Mouse (Mus musculus) heart, postnatal 0 days (tissue): ENCODE measurements around the gene Dnm2. TPM values are rescaled to one million over a fixed set of nuclear protein-coding genes. Genes with fewer than 3 reads are reported as not detected.

Experiments used
- ATAC-seq: fragments of 200-750 bp; cut with Nextera tagmentation; 2 replicates; pipeline ENCODE4 v1.8.0; 2017; ENCODE audit warnings: low read depth, moderate number of reproducible peaks, moderate library complexity; ENCODE audit not compliant: insufficient read depth
- DNase-seq: peaks from one replicate; pipeline ENCODE4 v3.0.0-alpha.2; 2016; ENCODE audit warnings: low spot score
- H3K27ac ChIP-seq: fragments of 300-500 bp; sonication (generic); 2 replicates; pipeline ENCODE4 v1.5.1; 2014; ENCODE audit warnings: low read depth, mild to moderate bottlenecking
- H3K27me3 ChIP-seq: fragments of 300-500 bp; sonication (generic); 2 replicates; pipeline ENCODE4 v1.6.1; 2014; ENCODE audit warnings: low read length, mixed read lengths; ENCODE audit not compliant: control insufficient read depth, insufficient read depth
- H3K36me3 ChIP-seq: fragments of 300-500 bp; sonication (generic); replicated peaks from 2 replicates; pipeline ENCODE4 v1.6.1; 2014; ENCODE audit warnings: low read length, mixed read lengths; ENCODE audit not compliant: control insufficient read depth, insufficient read depth
- H3K4me1 ChIP-seq: fragments of 300-500 bp; sonication (generic); 2 replicates; pipeline ENCODE4 v1.6.1; 2014; ENCODE audit warnings: antibody characterized with exemption; ENCODE audit not compliant: control insufficient read depth, insufficient read depth
- H3K4me2 ChIP-seq: fragments of 300-500 bp; sonication (generic); 2 replicates; pipeline ENCODE4 v1.6.1; 2014; ENCODE audit warnings: low read depth, mild to moderate bottlenecking, low read length, moderate library complexity
- H3K4me3 ChIP-seq: fragments of 300-500 bp; sonication (generic); 2 replicates; pipeline ENCODE4 v1.5.1; 2014; ENCODE audit warnings: low read depth, low read length
- H3K9ac ChIP-seq: fragments of 300-500 bp; sonication (generic); replicated peaks from 2 replicates; pipeline ENCODE4 v1.6.1; 2014; ENCODE audit warnings: low read depth, low read length, mixed read lengths
- H3K9me3 ChIP-seq: fragments of 300-500 bp; sonication (generic); replicated peaks from 2 replicates; pipeline ENCODE4 v1.6.1; 2016; ENCODE audit warnings: low read length; ENCODE audit not compliant: control insufficient read depth
- CTCF ChIP-seq: IDR thresholded peaks from 2 replicates; pipeline ENCODE4 v1.5.1; 2016; ENCODE audit warnings: antibody characterized with exemption, control low read depth, low read depth
- EP300 ChIP-seq: IDR thresholded peaks from 2 replicates; pipeline ENCODE4 v1.6.1; 2016; ENCODE audit warnings: antibody characterized with exemption, low read depth
- WGBS: fragments of 180-500 bp; shearing (Covaris S2); extraction: QIAGEN DNeasy Blood & Tissue Kit; methylation state at CpG from one replicate; pipeline ENCODE4 v1.1.7; 2014; 5-methylcytosine and 5-hydroxymethylcytosine counted together
- microRNA-seq: library from miRNA; unstranded; fragments of <30 nt; microRNA quantifications from one replicate; pipeline ENCODE4, GENCODE M21; 2016
- polyA plus RNA-seq: library from polyadenylated mRNA; unstranded; fragments of >200 nt; fragmentation: Nextera tagmentation; extraction: Ambion mirVana; gene quantifications from 2 replicates; pipeline ENCODE4 v1.2.1, GENCODE M21; 2015
- total RNA-seq: library from RNA; depleted of rRNA; stranded (reverse); fragments of >200 nt; gene quantifications from 2 replicates; pipeline ENCODE4 v1.2.3, GENCODE M21; 2014; ENCODE audit warnings: low replicate concordance; rRNA removed

Gene Dnm2
- total and polyA plus RNA-seq, 2 experiments from 2014 or later, result 61.1 to 95.8 TPM

DNA sequence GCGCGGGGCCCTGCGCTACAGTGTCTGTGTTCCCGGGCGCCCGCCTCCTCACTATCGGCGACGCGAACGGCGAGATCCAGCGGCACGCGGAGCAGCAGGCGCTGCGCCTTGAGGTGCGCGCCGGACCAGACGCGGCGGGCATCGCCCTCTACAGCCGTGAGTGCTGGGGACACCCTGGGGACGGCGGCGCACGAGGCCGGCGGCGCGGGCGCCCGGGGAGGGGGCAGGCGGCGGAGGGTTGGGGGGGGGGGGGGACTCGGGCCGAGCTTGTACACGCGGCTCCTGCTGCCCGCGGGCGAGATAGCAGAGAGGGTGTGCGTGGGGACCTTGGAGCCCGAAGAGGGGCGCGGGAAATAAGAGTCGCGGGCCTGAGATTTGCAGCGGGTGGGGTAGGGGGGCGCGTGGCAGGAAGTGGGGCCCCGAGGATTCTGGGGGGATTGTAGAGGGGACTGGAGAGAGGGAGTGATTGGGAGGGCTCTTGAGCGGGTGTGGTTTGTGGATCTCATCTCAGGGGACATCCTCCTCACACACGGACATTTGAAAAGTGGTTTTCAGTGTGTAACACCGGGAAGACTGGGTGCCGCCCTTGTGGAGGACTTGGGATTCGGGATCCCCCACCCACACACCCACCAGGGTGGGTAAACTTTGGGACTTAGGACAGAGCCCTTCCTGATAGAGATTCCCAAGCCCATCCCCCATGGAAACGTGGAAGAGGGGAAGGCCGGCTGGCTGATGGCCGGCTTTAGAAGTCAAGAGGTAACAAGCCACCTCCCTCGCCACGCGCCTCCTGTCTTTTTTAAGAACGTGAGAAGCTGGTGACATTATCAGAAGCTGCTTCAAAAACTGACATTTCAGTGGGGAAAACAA is 122.6 kb downstream of the Dnm2 start:
- under 1% methylated on average over 36 of the region's 66 CpGs for WGBS
- ATAC-seq, result peak; percentile 25
- peak; percentile 46 for DNase-seq
- no peaks in the 10 kb centered on the region for H3K27me3 ChIP-seq
- H3K4me2 ChIP-seq, result peak overlapping the region; percentile 73
- H3K36me3 ChIP-seq, result 0 out of 2 replicates have a peak, but pooled peaks cover 6% of the 10 kb centered on the region
- H3K27ac ChIP-seq, result peak overlapping the region; percentile 99
- TF ChIP-seq EP300 (no peak), CTCF (no peak)
- peak overlapping the region; percentile 86 for H3K9ac ChIP-seq
- no peaks in the 10 kb centered on the region for H3K9me3 ChIP-seq
- peaks cover 7% of the 10 kb centered on the region for H3K4me1 ChIP-seq
- peak overlapping the region; percentile 84 for H3K4me3 ChIP-seq

DNA sequence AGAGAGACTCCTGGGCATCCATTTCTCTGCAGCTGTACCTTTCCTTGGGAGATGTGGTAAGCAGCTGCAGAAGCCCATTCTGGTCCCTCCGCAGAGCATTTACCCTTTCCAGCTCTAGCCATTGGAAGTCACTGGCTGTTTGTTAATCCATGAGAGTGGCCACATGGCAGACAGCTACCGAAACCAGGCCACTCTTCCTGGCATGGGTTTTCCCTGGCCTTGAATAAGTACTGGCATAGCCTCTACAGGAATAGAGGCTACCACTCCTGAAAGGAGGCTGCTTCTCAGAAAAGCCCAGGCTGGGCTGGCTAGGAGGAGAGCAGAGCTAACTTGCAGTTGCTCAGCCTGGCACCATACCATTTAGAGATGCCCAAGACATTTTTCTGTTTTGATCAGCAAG is 126.3 kb downstream of the Dnm2 start:
- Histone ChIP-seq H3K4me1 (peaks cover 12% of the 10 kb centered on the region), H3K27me3 (no peaks in the 10 kb centered on the region), H3K27ac (no peak overlapping the region), H3K4me3 (no peak overlapping the region), H3K4me2 (no peak overlapping the region), H3K9me3 (no peaks in the 10 kb centered on the region), H3K9ac (no peak overlapping the region), H3K36me3 (0 out of 2 replicates have a peak, but pooled peaks cover 6% of the 10 kb centered on the region)
- ATAC-seq (no peak), DNase-seq (no peak)
- WGBS, result 88% methylated on average over 2 of the region's 2 CpGs
- TF ChIP-seq CTCF (no peak), EP300 (no peak)

DNA sequence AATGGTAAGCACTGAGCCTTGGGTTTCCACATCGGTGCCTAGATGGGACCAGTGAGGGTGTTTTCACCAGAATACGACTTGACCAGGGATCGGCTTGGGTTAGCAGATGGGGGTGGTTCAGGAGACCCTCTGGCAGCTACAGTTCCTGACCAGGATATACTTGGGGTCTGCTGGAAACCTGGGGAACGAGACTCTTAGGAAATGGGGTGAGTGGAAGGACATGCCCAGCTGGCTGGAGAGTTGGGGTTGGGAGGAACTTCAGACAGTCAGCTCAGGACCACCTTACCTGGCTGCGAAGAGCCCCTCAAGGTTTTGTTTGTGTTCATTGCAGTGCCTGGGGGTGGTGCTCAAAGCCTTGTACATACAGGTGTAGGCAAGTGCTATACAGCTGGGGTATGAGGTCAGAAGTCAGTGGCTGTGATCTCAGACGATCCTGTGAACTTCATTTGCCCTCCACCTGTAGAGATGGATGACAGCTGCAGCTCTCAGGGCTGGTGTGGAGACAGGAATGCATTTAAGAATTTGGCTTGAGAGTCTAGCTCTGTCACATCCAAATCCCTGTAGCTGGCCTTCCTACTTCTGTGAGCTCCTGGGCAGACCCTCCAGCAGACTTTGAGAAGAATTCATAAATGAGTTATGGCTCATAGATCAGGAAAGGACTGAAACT is 129.0 kb downstream of the Dnm2 start:
- Histone ChIP-seq H3K9ac (no peak overlapping the region), H3K9me3 (no peaks in the 10 kb centered on the region), H3K4me3 (no peak overlapping the region), H3K27me3 (no peaks in the 10 kb centered on the region), H3K4me1 (peaks cover 17% of the 10 kb centered on the region), H3K36me3 (0 out of 2 replicates have a peak, but pooled peaks cover 6% of the 10 kb centered on the region), H3K27ac (no peak overlapping the region), H3K4me2 (no peak overlapping the region)
- TF ChIP-seq EP300 (no peak), CTCF (no peak)
- DNase-seq (no peak), ATAC-seq (no peak)
- WGBS, result 79% methylated on average over 6 of the region's 6 CpGs

DNA sequence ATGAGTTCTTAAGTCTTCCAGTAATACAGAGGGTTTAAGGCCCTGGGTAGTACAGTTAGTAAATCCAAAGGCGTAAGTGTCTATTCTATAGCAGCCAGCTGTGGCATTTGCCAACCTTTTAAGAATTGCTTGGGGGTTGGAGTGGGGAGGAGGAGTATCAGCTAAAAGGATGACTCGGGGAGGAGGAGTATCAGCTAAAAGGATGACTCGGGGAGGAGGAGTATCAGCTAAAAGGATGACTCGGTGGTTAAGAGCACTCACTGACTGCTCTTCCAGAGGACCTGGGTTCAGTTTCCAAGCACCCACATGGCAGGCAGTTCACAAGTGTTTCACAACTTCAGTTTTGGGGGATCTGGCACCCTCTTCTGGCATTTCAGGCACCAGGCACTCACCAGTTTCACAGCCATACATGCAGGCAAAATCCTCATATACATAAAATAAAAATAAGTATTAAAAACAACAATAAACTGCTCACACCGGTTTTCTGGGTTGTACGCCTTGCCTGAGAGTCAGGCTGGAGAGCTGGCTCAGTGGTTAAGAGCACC is 130.6 kb downstream of the Dnm2 start:
- no peak for TF ChIP-seq CTCF
- TF ChIP-seq EP300, result no peak
- Histone ChIP-seq H3K9me3 (no peaks in the 10 kb centered on the region), H3K9ac (no peak overlapping the region), H3K4me1 (peaks cover 18% of the 10 kb centered on the region), H3K4me3 (no peak overlapping the region), H3K4me2 (no peak overlapping the region), H3K27ac (0 out of 2 replicates have a peak overlapping the region, but pooled peaks have one; percentile 16), H3K36me3 (0 out of 2 replicates have a peak, but pooled peaks cover 2% of the 10 kb centered on the region), H3K27me3 (no peaks in the 10 kb centered on the region)
- 90% methylated on average over 6 of the region's 6 CpGs for WGBS
- ATAC-seq (no peak), DNase-seq (no peak)

DNA sequence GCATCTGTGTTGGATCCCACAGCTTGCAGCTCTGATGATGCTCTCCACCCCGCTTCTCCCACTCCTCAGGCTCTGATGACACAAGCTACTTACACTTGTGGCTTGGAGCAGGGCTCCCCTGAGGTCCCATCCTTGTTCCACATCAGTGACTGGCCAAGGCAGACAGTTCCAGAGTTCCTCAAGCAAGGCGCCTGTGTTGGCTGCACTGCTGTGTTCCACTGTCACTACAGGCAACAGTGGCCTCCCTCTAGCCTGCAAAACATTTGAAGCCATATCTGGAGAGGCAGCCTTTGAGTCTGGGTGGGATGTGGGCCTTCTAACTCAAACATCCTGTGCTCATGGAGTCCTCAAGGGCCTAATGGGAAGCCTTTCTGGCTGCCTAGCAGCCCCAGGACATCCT is 132.3 kb downstream of the Dnm2 start:
- Histone ChIP-seq H3K4me1 (peaks cover 18% of the 10 kb centered on the region), H3K9ac (no peak overlapping the region), H3K27me3 (no peaks in the 10 kb centered on the region), H3K4me3 (no peak overlapping the region), H3K9me3 (no peaks in the 10 kb centered on the region), H3K4me2 (no peak overlapping the region), H3K27ac (peak overlapping the region; percentile 37; the same call in 1 of the 2 replicates), H3K36me3 (0 out of 2 replicates have a peak, but pooled peaks cover 6% of the 10 kb centered on the region)
- 72% methylated on average over 2 of the region's 2 CpGs for WGBS
- no peak for DNase-seq
- ATAC-seq, result no peak
- TF ChIP-seq EP300, result no peak
- no peak for TF ChIP-seq CTCF

Small RNA genes lying within 50 kb of the gene (microRNA-seq; reads per million reads assigned to microRNA genes)
- gene Mir199a-1, result 4.3 reads per million, percentile 19 among the genes with 10 or more reads in this experiment

Other genes with a start within 250 kb of the Dnm2 start
- gene Keap1, start 185.5 kb upstream of the Dnm2 start, total RNA-seq, result 67.9 and 79.0 TPM in 2 replicates
- gene Keap1, start 185.5 kb upstream of the Dnm2 start, polyA plus RNA-seq, result 42.7 and 45.7 TPM in 2 replicates
- gene S1pr5, start 176.5 kb upstream of the Dnm2 start, total RNA-seq, result not detected in 2 replicates
- 0.10 and 0.15 TPM in 2 replicates for gene S1pr5, start 176.5 kb upstream of the Dnm2 start, polyA plus RNA-seq
- 41.2 and 67.4 TPM in 2 replicates for gene Atg4d, start 159.6 kb upstream of the Dnm2 start, total RNA-seq
- 53.6 and 56.1 TPM in 2 replicates for gene Atg4d, start 159.6 kb upstream of the Dnm2 start, polyA plus RNA-seq
- gene Kri1, start 136.9 kb upstream of the Dnm2 start, total RNA-seq, result 7.0 and 16.3 TPM in 2 replicates
- 5.9 and 9.1 TPM in 2 replicates for gene Kri1, start 136.9 kb upstream of the Dnm2 start, polyA plus RNA-seq
- 67.4 and 103 TPM in 2 replicates for gene Cdkn2d, start 133.5 kb upstream of the Dnm2 start, total RNA-seq
- gene Cdkn2d, start 133.5 kb upstream of the Dnm2 start, polyA plus RNA-seq, result 65.8 and 67.5 TPM in 2 replicates
- 0.46 and 0.57 TPM in 2 replicates for gene Ap1m2, start 112.6 kb upstream of the Dnm2 start, total RNA-seq
- 0.15 TPM in 1 of 2 replicates, not detected in the other for gene Ap1m2, start 112.6 kb upstream of the Dnm2 start, polyA plus RNA-seq
- gene Slc44a2, start 104.2 kb upstream of the Dnm2 start, total RNA-seq, result 44.0 and 84.8 TPM in 2 replicates
- 45.0 and 46.5 TPM in 2 replicates for gene Slc44a2, start 104.2 kb upstream of the Dnm2 start, polyA plus RNA-seq
- 34.7 and 37.3 TPM in 2 replicates for gene Ilf3, start 57.0 kb upstream of the Dnm2 start, total RNA-seq
- 53.6 and 58.4 TPM in 2 replicates for gene Ilf3, start 57.0 kb upstream of the Dnm2 start, polyA plus RNA-seq
- 34.3 and 39.7 TPM in 2 replicates for gene Qtrt1, start 13.1 kb upstream of the Dnm2 start, total RNA-seq
- 15.5 and 15.6 TPM in 2 replicates for gene Qtrt1, start 13.1 kb upstream of the Dnm2 start, polyA plus RNA-seq
- gene Tmed1, start 85.3 kb downstream of the Dnm2 start, total RNA-seq, result 70.5 and 99.3 TPM in 2 replicates
- gene Tmed1, start 85.3 kb downstream of the Dnm2 start, polyA plus RNA-seq, result 83.7 and 89.1 TPM in 2 replicates
- gene AB124611, start 101.3 kb downstream of the Dnm2 start, total RNA-seq, result 0.15 and 3.3 TPM in 2 replicates
- 1.00 and 1.6 TPM in 2 replicates for gene AB124611, start 101.3 kb downstream of the Dnm2 start, polyA plus RNA-seq
- gene Carm1, start 122.0 kb downstream of the Dnm2 start, total RNA-seq, result 49.5 and 78.3 TPM in 2 replicates
- gene Carm1, start 122.0 kb downstream of the Dnm2 start, polyA plus RNA-seq, result 11.3 and 12.7 TPM in 2 replicates
- 33.4 and 44.6 TPM in 2 replicates for gene Timm29, start 167.8 kb downstream of the Dnm2 start, total RNA-seq
- gene Timm29, start 167.8 kb downstream of the Dnm2 start, polyA plus RNA-seq, result 23.2 and 23.7 TPM in 2 replicates
- 12.3 and 17.6 TPM in 2 replicates for gene Yipf2, start 167.9 kb downstream of the Dnm2 start, total RNA-seq
- 9.1 and 11.9 TPM in 2 replicates for gene Yipf2, start 167.9 kb downstream of the Dnm2 start, polyA plus RNA-seq
- gene Smarca4, start 191.3 kb downstream of the Dnm2 start, total RNA-seq, result 55.9 and 66.0 TPM in 2 replicates
- gene Smarca4, start 191.3 kb downstream of the Dnm2 start, polyA plus RNA-seq, result 22.2 and 22.9 TPM in 2 replicates